Mouse (Mus musculus): ENCODE measurements around the gene Hnrnph3.

Hnrnph3 gene

GRCm38 (mm10) chr10:62987341-62987740, 36.7 kb downstream of the Hnrnph3 start:
- DNase-seq (ENCODE audit: low read depth in 2 of 2, low spot score in 2 of 2): peak; percentile 28 to 52

- no peak for DNase-seq (ENCODE audit: low read depth in 2 of 2, low spot score in 2 of 2)
Measured at GRCm38 (mm10) chr10:62984495-62984894, 39.5 kb downstream of the Hnrnph3 start.

GRCm38 (mm10) chr10:62984072-62984471, 39.9 kb downstream of the Hnrnph3 start:
- DNase-seq (ENCODE audit: low read depth in 2 of 2, low spot score in 2 of 2): peak; percentile 49 to 61

GRCm38 (mm10) chr10:62980039-62980954, 43.7 kb downstream of the Hnrnph3 start, which contains the start of gene Rufy2:
Rufy2 (plus strand) TSS chr10:62980223.
- DNase-seq (ENCODE audit: low read depth in 2 of 2, low spot score in 2 of 2): peak; percentile 76 to 81

- no peak for DNase-seq (ENCODE audit: low read depth in 2 of 2, low spot score in 2 of 2)
Measured at GRCm38 (mm10) chr10:62979667-62980038, 44.4 kb downstream of the Hnrnph3 start.

- DNase-seq (ENCODE audit: low read depth in 2 of 2, low spot score in 2 of 2): no peak
Measured at GRCm38 (mm10) chr10:62971821-62972220, 52.2 kb downstream of the Hnrnph3 start.

- DNase-seq (ENCODE audit: low read depth in 2 of 2, low spot score in 2 of 2): no peak
Measured at GRCm38 (mm10) chr10:62966291-62966690, 57.7 kb downstream of the Hnrnph3 start.

GRCm38 (mm10) chr10:62965796-62966195, 58.2 kb downstream of the Hnrnph3 start:
- no peak for DNase-seq (ENCODE audit: low read depth in 2 of 2, low spot score in 2 of 2)

Data from CD8-positive naive resting alpha-beta T cell, adult 2 months (primary cell).